Mouse (Mus musculus) lung, postnatal 0 days (tissue): ENCODE results near the gene Gdf10. TPM values are rescaled to one million over a fixed set of nuclear protein-coding genes. Genes with fewer than 3 reads are reported as not detected.

Source experiments
- ATAC-seq: fragments of 200-750 bp; cut with Nextera tagmentation; 2 replicates; pipeline ENCODE4 v1.8.0; 2017; ENCODE audit warnings: moderate library complexity
- DNase-seq: peaks from one replicate; pipeline ENCODE4 v3.0.0-alpha.2; 2016; ENCODE audit warnings: low spot score
- H3K27ac ChIP-seq: fragments of 300-500 bp; sonication (generic); 2 replicates; pipeline ENCODE4 v1.5.1; 2014; ENCODE audit warnings: antibody characterized with exemption, mild to moderate bottlenecking, low read length, mixed read lengths
- H3K27me3 ChIP-seq: fragments of 300-500 bp; sonication (generic); replicated peaks from 2 replicates; pipeline ENCODE4 v1.6.1; 2014; ENCODE audit warnings: low read length, mixed read lengths; ENCODE audit not compliant: insufficient read depth
- H3K36me3 ChIP-seq: fragments of 300-500 bp; sonication (generic); 2 replicates; pipeline ENCODE4 v1.6.1; 2014; ENCODE audit warnings: low read length, mixed read lengths; ENCODE audit not compliant: insufficient read depth
- H3K4me1 ChIP-seq: fragments of 300-500 bp; sonication (generic); 2 replicates; pipeline ENCODE4 v1.6.1; 2014; ENCODE audit warnings: antibody characterized with exemption, low read depth, low read length, mixed read lengths; ENCODE audit not compliant: insufficient read depth
- H3K4me2 ChIP-seq: fragments of 300-500 bp; sonication (generic); replicated peaks from 2 replicates; pipeline ENCODE4 v1.6.1; 2014; ENCODE audit warnings: low read depth, mild to moderate bottlenecking, low read length, moderate library complexity, mixed read lengths
- H3K4me3 ChIP-seq: fragments of 300-500 bp; sonication (generic); 2 replicates; pipeline ENCODE4 v1.5.1; 2014; ENCODE audit warnings: low read depth, low read length
- H3K9ac ChIP-seq: fragments of 300-500 bp; sonication (generic); replicated peaks from 2 replicates; pipeline ENCODE4 v1.6.1; 2014; ENCODE audit warnings: low read depth, mild to moderate bottlenecking
- H3K9me3 ChIP-seq: fragments of 300-500 bp; sonication (generic); 2 replicates; pipeline ENCODE4 v1.6.1; 2016; ENCODE audit warnings: low read length, mixed read lengths
- CTCF ChIP-seq: IDR thresholded peaks from 2 replicates; pipeline ENCODE4 v1.5.1; 2016; ENCODE audit warnings: antibody characterized with exemption, mild to moderate bottlenecking
- EP300 ChIP-seq: IDR thresholded peaks from 2 replicates; pipeline ENCODE4 v1.6.1; 2016; ENCODE audit warnings: antibody characterized with exemption, mild to moderate bottlenecking, control low read depth
- WGBS: fragments of 180-500 bp; shearing (Covaris S2); extraction: QIAGEN DNeasy Blood & Tissue Kit; methylation state at CpG from one replicate; pipeline ENCODE4 v1.1.7; 2014; 5-methylcytosine and 5-hydroxymethylcytosine counted together
- polyA plus RNA-seq: library from polyadenylated mRNA; unstranded; fragments of >200 nt; fragmentation: Nextera tagmentation; extraction: Ambion mirVana; gene quantifications from 2 replicates; pipeline ENCODE4 v1.2.1, GENCODE M21; 2015

The Gdf10 gene
- polyA plus RNA-seq, 1 experiment from 2014 or later = 1.3 TPM

DNA sequence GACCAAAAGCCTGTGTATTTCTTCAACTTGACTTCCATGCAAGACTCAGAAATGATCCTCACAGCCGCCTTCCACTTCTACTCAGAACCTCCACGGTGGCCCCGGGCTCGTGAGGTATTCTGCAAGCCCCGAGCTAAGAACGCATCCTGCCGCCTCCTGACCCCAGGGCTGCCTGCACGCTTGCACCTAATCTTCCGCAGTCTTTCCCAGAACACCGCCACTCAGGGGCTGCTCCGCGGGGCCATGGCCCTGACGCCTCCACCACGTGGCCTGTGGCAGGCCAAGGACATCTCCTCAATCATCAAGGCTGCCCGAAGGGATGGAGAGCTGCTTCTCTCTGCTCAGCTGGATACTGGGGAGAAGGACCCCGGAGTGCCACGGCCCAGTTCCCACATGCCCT, 8.5 kb downstream of the Gdf10 start:
- Histone ChIP-seq H3K4me2 (no peak overlapping the region), H3K27ac (no peak overlapping the region), H3K27me3 (peaks cover 26% of the 10 kb centered on the region; the same call in 1 of the 2 replicates), H3K9me3 (no peaks in the 10 kb centered on the region), H3K36me3 (no peaks in the 10 kb centered on the region), H3K4me3 (no peak overlapping the region), H3K9ac (no peak overlapping the region), H3K4me1 (no peaks in the 10 kb centered on the region)
- no peak for ATAC-seq
- TF ChIP-seq EP300 = no peak
- TF ChIP-seq CTCF = no peak
- WGBS = 35% methylated on average over 17 of the region's 17 CpGs
- no peak for DNase-seq

DNA sequence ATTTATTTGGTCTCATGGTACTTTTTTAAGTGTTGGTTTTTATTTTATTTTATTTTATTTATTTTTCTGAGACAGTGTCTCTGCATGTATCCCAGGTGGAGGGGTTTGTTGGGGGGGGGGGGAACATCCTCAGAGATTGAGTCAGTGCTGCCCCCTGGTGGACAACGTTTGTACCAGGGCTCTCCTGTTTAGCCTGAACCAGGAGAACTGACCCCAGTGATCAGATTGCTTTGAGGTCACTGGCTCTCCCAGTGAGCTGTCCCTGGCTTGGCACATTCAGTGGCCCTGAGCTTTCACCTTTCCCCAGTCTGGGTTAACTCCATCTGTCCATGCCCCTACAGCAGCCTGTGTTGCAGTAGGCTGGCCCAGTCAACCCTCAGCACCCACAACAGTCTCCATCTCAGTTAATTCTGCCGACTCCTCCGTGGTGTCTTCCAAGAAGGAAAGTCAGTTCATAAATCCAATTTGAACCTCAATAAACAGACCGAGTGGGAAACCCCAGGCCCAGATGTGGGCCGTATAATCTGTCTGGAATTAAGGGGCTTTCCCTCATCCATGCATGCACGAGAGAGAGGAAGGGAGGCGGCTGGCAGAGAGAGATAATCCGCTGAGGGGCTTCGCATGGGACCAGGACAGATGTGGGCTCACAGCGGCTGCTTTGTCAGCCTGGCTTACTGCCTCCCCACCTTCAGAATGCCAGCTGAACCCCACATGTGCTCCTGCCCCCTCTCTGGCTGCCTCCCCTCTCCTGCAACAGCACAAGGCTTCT, 9.7 kb downstream of the Gdf10 start:
- Histone ChIP-seq H3K4me1 (no peaks in the 10 kb centered on the region), H3K9ac (no peak overlapping the region), H3K36me3 (no peaks in the 10 kb centered on the region), H3K27ac (no peak overlapping the region), H3K4me2 (no peak overlapping the region), H3K27me3 (peaks cover 25% of the 10 kb centered on the region; the same call in 1 of the 2 replicates), H3K9me3 (no peaks in the 10 kb centered on the region), H3K4me3 (no peak overlapping the region)
- WGBS = 70% methylated on average over 10 of the region's 10 CpGs
- TF ChIP-seq EP300 (no peak), CTCF (peak; percentile 70)
- ATAC-seq = no peak
- DNase-seq = peak; percentile 23

DNA sequence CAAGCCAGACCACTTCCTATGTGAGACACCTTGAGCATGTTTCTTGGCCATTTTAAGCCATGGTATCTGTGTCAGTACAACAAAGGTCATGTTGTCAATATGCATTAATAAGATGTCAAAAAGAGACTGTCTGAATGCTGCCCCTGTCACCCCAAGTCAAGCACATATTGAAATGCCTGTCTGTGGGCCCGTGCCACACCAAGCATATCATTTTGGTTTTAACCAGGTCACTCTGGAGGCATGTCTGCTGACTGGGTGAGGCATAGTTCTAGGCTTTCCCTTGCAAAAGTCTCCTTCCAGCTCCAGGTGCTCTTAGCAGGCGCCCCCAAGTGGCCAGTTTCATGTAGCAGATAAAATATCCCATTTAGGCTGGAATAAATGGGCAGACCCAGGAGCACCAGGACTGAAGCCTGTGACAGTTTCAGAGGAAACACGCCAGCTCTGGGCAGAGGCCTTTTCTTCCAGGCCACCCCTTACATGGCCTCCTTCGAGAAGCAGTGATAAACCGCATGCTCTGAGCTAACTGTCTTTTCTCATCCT, 10.5 kb downstream of the Gdf10 start:
- WGBS = 39% methylated on average over 5 of the region's 5 CpGs
- Histone ChIP-seq H3K4me3 (no peak overlapping the region), H3K36me3 (no peaks in the 10 kb centered on the region), H3K4me2 (no peak overlapping the region), H3K9me3 (no peaks in the 10 kb centered on the region), H3K9ac (no peak overlapping the region), H3K27me3 (peaks cover 25% of the 10 kb centered on the region; the same call in 1 of the 2 replicates), H3K4me1 (no peaks in the 10 kb centered on the region), H3K27ac (no peak overlapping the region)
- peak; percentile 41 for DNase-seq
- no peak for TF ChIP-seq EP300
- peak; percentile 65 for TF ChIP-seq CTCF
- no peak for ATAC-seq

DNA sequence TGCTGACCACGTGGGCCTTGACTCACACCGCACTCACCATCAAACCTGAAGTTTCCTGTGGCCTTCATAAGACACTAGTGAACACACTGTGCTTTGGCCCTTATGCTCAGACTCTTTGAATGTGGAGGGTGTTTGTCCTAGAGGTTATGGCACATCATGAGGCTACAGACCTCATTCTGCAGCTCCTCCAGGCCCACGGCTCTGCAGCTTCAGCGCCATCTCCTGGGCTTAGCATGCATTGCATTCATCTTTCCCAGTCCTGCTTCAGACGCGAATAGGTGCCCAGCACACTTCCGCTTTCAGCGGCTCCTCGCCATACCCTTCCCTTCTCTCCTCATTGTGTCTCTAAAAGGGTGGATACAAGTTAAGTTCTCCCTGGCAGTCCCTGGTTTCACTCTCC, 15.7 kb downstream of the Gdf10 start:
- TF ChIP-seq EP300 (no peak), CTCF (peak; percentile 91)
- 27% methylated on average over 9 of the region's 9 CpGs for WGBS
- H3K9ac ChIP-seq = no peak overlapping the region
- no peak overlapping the region for H3K4me3 ChIP-seq
- H3K4me1 ChIP-seq = no peaks in the 10 kb centered on the region
- no peak overlapping the region for H3K4me2 ChIP-seq
- DNase-seq = peak; percentile 64
- H3K27ac ChIP-seq = no peak overlapping the region
- H3K27me3 ChIP-seq = no peaks in the 10 kb centered on the region
- no peaks in the 10 kb centered on the region for H3K36me3 ChIP-seq
- H3K9me3 ChIP-seq = no peaks in the 10 kb centered on the region
- ATAC-seq = 0 out of 2 replicates have a peak, but pooled peaks have one; percentile 33

DNA sequence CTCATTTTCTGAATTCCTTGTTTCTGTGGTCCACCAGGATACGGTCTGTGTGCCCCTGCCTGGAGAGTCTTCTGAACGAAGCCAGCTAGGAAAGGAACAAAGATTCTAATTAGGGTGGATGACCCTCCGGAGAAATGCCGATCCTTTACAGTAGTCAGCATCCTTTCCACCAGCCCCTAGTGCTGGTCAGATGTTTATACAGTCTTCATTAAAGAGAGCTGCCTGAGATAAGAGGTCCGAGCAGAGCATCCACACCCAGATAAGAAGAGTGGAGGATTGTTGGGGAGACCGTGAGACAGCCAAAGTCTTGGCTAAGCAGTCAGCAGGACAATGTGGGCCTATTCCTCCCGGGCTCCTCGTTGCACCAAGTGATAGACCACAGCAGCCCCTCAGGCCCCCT, 17.4 kb downstream of the Gdf10 start, which contains the start of gene Gdf2:
Gdf2 (plus strand) TSS at position 301 of the 400 bp plus-strand sequence.
- no peaks in the 10 kb centered on the region for H3K9me3 ChIP-seq
- DNase-seq (no peak), ATAC-seq (no peak)
- H3K36me3 ChIP-seq = no peaks in the 10 kb centered on the region
- H3K4me3 ChIP-seq = no peak within 1 kb of the TSS
- TF ChIP-seq EP300 = no peak
- TF ChIP-seq CTCF = no peak
- H3K9ac ChIP-seq = no peak within 1 kb of the TSS
- H3K4me1 ChIP-seq = no peaks in the 10 kb centered on the region
- no peak within 1 kb of the TSS for H3K27ac ChIP-seq
- no peaks in the 10 kb centered on the region for H3K27me3 ChIP-seq
- WGBS = 34% methylated on average over 8 of the region's 8 CpGs
- H3K4me2 ChIP-seq = no peak within 1 kb of the TSS

DNA sequence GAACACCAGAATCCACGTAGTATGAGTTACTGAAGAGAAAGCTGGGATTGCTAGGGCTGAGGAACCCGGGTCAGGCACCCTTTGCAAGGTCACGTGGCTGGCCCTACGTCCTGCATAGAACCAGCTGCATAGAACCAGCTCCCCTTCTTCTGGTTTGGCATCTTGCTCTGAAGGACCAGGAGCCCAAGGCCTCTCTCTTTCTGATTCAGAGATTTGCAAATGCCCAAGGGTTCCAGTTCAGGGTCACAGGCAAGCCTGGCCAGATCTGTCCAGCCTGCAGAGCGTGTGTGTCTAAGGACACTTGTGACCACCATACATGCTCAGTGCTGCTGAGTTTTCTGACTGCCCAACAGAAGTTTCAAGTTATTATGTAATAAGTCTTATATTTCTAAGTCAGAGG, 18.8 kb downstream of the Gdf10 start:
- no peaks in the 10 kb centered on the region for H3K27me3 ChIP-seq
- no peaks in the 10 kb centered on the region for H3K36me3 ChIP-seq
- H3K9me3 ChIP-seq = no peaks in the 10 kb centered on the region
- no peak overlapping the region for H3K27ac ChIP-seq
- no peaks in the 10 kb centered on the region for H3K4me1 ChIP-seq
- ATAC-seq (no peak), DNase-seq (no peak)
- 75% methylated on average over 5 of the region's 5 CpGs for WGBS
- no peak overlapping the region for H3K9ac ChIP-seq
- TF ChIP-seq EP300 = no peak
- TF ChIP-seq CTCF = no peak
- no peak overlapping the region for H3K4me3 ChIP-seq
- H3K4me2 ChIP-seq = no peak overlapping the region
